Mouse (Mus musculus) MEL (cell line): ENCODE data around the gene Senp3. TPM values are rescaled to one million over a fixed set of nuclear protein-coding genes. Genes with fewer than 3 reads are reported as not detected.
A peak's percentile ranks its signal among the peaks of the same experiment; 100 is the strongest.

Experiments used
- DNase-seq: peaks from one replicate; pipeline ENCODE4 v3.0.0; 2011; ENCODE audit warnings: low read depth, low spot score
- H3K27ac ChIP-seq: 2 replicates; pipeline ENCODE4 v1.5.1; 2012; ENCODE audit warnings: low read depth, mild to moderate bottlenecking, control low read depth, low read length, moderate library complexity; ENCODE audit not compliant: control insufficient read depth
- H3K27me3 ChIP-seq, 2 experiments: fragments of 150-350 bp in 1 of 2; sonication (generic) in 1 of 2; 2 replicates each; pipeline ENCODE4 v1.6.1; 2012; ENCODE audit warnings: low read length in 2 of 2, mild to moderate bottlenecking in 2 of 2, improper control_type of control experiment in 1 of 2, moderate library complexity in 1 of 2; ENCODE audit not compliant: insufficient read depth in 2 of 2, control insufficient read depth in 1 of 2
- H3K36me3 ChIP-seq, 2 experiments: 2 replicates each; pipeline ENCODE4 v1.6.1; 2012 to 2014; ENCODE audit warnings: low read length in 2 of 2, improper control_type of control experiment in 1 of 2, inconsistent platforms in 1 of 2, mild to moderate bottlenecking in 1 of 2; ENCODE audit not compliant: insufficient read depth in 2 of 2, control insufficient read depth in 1 of 2
- H3K4me1 ChIP-seq, 2 experiments: fragments of 150-350 bp in 1 of 2; sonication (generic) in 1 of 2; 2 replicates each; pipeline ENCODE4 v1.6.1; 2012; ENCODE audit warnings: low read length in 2 of 2, improper control_type of control experiment in 1 of 2, mild to moderate bottlenecking in 1 of 2; ENCODE audit not compliant: insufficient read depth in 2 of 2, control insufficient read depth in 1 of 2
- H3K4me3 ChIP-seq, 2 experiments: fragments of 150-350 bp in 1 of 2; sonication (generic) in 1 of 2; 2 replicates each; pipeline ENCODE4 v1.5.1; 2012; ENCODE audit warnings: low read depth in 2 of 2, low read length in 2 of 2, mild to moderate bottlenecking in 2 of 2, moderate library complexity in 2 of 2, control low read depth in 1 of 2, improper control_type of control experiment in 1 of 2; ENCODE audit not compliant: control insufficient read depth in 1 of 2, insufficient read depth in 1 of 2
- H3K79me2 ChIP-seq: 2 replicates; pipeline ENCODE4 v1.6.1; 2012; ENCODE audit warnings: mild to moderate bottlenecking, low read length, moderate library complexity; ENCODE audit not compliant: control insufficient read depth, poor library complexity, insufficient read depth
- H3K9ac ChIP-seq: 2 replicates; pipeline ENCODE4 v1.6.1; 2012; ENCODE audit warnings: low read depth, mild to moderate bottlenecking, control low read depth, low read length, moderate library complexity; ENCODE audit not compliant: control insufficient read depth, poor library complexity, severe bottlenecking
- H3K9me3 ChIP-seq: fragments of 150-350 bp; sonication (generic); replicated peaks from 2 replicates; pipeline ENCODE4 v1.6.1; 2012; ENCODE audit warnings: mild to moderate bottlenecking, low read length, improper control_type of control experiment, moderate library complexity; ENCODE audit not compliant: insufficient read depth
- CHD2 ChIP-seq: IDR thresholded peaks from 2 replicates; pipeline ENCODE4 v1.6.1; 2011; ENCODE audit warnings: low read length, improper control_type of control experiment
- CTCF ChIP-seq, 3 experiments: IDR thresholded peaks in 2 of 3; conservative IDR thresholded peaks in 1 of 3; 2 replicates each; pipeline ENCODE4 v1.5.1; 2011 to 2012; ENCODE audit warnings: low read length in 3 of 3, low read depth in 2 of 3, mild to moderate bottlenecking in 2 of 3, improper control_type of control experiment in 1 of 3, inconsistent platforms in 1 of 3, mixed read lengths in 1 of 3, moderate library complexity in 1 of 3; ENCODE audit not compliant: control insufficient read depth in 1 of 3, insufficient read depth in 1 of 3, poor library complexity in 1 of 3, severe bottlenecking in 1 of 3
- ELF1 ChIP-seq: IDR thresholded peaks from 2 replicates; pipeline ENCODE4 v1.6.1; 2014; ENCODE audit warnings: low read depth, mild to moderate bottlenecking, inconsistent platforms, low read length, improper control_type of control experiment, moderate library complexity
- EP300 ChIP-seq, 2 experiments: IDR thresholded peaks; 2 replicates each; pipeline ENCODE4 v1.6.1; 2011; ENCODE audit warnings: improper control_type of control experiment in 2 of 2, low read length in 2 of 2, low read depth in 1 of 2, mild to moderate bottlenecking in 1 of 2
- GABPA ChIP-seq: IDR thresholded peaks from 2 replicates; pipeline ENCODE4 v1.6.1; 2012; ENCODE audit warnings: low read depth, mild to moderate bottlenecking, inconsistent platforms, low read length, improper control_type of control experiment, moderate library complexity
- GATA1 ChIP-seq: IDR thresholded peaks from 2 replicates; pipeline ENCODE4 v1.6.1; 2011; ENCODE audit warnings: low read depth, low read length, improper control_type of control experiment
- HCFC1 ChIP-seq: IDR thresholded peaks from 2 replicates; pipeline ENCODE4 v1.6.1; 2012; ENCODE audit warnings: low read depth, mild to moderate bottlenecking, inconsistent platforms, low read length, improper control_type of control experiment, moderate library complexity
- JUND ChIP-seq: IDR thresholded peaks from 2 replicates; pipeline ENCODE4 v1.6.1; 2011; ENCODE audit warnings: low read depth, mild to moderate bottlenecking, improper control_type of control experiment, low read length
- MAX ChIP-seq: IDR thresholded peaks from 2 replicates; pipeline ENCODE4 v1.6.1; 2011; ENCODE audit warnings: low read length, improper control_type of control experiment
- MAZ ChIP-seq: IDR thresholded peaks from 2 replicates; pipeline ENCODE4 v1.6.1; 2012; ENCODE audit warnings: low read depth, mild to moderate bottlenecking, inconsistent platforms, low read length, improper control_type of control experiment
- MEF2A ChIP-seq: IDR thresholded peaks from 2 replicates; pipeline ENCODE4 v1.6.1; 2014; ENCODE audit warnings: low read depth, mild to moderate bottlenecking, inconsistent platforms, low read length, improper control_type of control experiment; ENCODE audit not compliant: poor library complexity, insufficient replicate concordance, severe bottlenecking; ENCODE audit errors: extremely low read depth
- MYB ChIP-seq: IDR thresholded peaks from 2 replicates; pipeline ENCODE4 v1.6.1; 2011; ENCODE audit warnings: mild to moderate bottlenecking, low read depth, low read length, improper control_type of control experiment
- MYC ChIP-seq: IDR thresholded peaks from 2 replicates; pipeline ENCODE4 v1.6.1; 2011; ENCODE audit warnings: low read depth, mild to moderate bottlenecking, low read length, improper control_type of control experiment, moderate library complexity
- NELFE ChIP-seq: IDR thresholded peaks from 2 replicates; pipeline ENCODE4 v1.6.1; 2011; ENCODE audit warnings: low read depth, low read length, improper control_type of control experiment
- POLR2A ChIP-seq, 2 experiments: IDR thresholded peaks; 2 replicates each; pipeline ENCODE4 v1.6.1; 2011 to 2012; ENCODE audit warnings: low read length in 2 of 2, mild to moderate bottlenecking in 2 of 2, control low read depth in 1 of 2, improper control_type of control experiment in 1 of 2, low read depth in 1 of 2, moderate library complexity in 1 of 2; ENCODE audit not compliant: control insufficient read depth in 1 of 2, insufficient read depth in 1 of 2, poor library complexity in 1 of 2
- POLR2AphosphoS2 ChIP-seq: IDR thresholded peaks from 2 replicates; pipeline ENCODE4 v1.6.1; 2011; ENCODE audit warnings: low read length, improper control_type of control experiment
- POLR2AphosphoS5 ChIP-seq: IDR thresholded peaks from 2 replicates; pipeline ENCODE4 v1.6.1; 2012; ENCODE audit warnings: low read depth, borderline replicate concordance, mild to moderate bottlenecking, inconsistent platforms, low read length, moderate library complexity, mixed read lengths
- RAD21 ChIP-seq: IDR thresholded peaks from 2 replicates; pipeline ENCODE4 v1.6.1; 2011; ENCODE audit warnings: mild to moderate bottlenecking, low read depth, low read length, improper control_type of control experiment
- RCOR1 ChIP-seq: IDR thresholded peaks from 2 replicates; pipeline ENCODE4 v1.6.1; 2012; ENCODE audit warnings: low read depth, mild to moderate bottlenecking, inconsistent platforms, low read length, improper control_type of control experiment
- SIN3A ChIP-seq: IDR thresholded peaks from 2 replicates; pipeline ENCODE4 v1.6.1; 2012; ENCODE audit warnings: low read length, improper control_type of control experiment, inconsistent platforms
- SMC3 ChIP-seq: IDR thresholded peaks from 2 replicates; pipeline ENCODE4 v1.6.1; 2011; ENCODE audit warnings: low read depth, low read length, improper control_type of control experiment
- TAL1 ChIP-seq: IDR thresholded peaks from 2 replicates; pipeline ENCODE4 v1.6.1; 2012; ENCODE audit warnings: mild to moderate bottlenecking, inconsistent platforms, low read length, moderate library complexity, mixed read lengths
- TBP ChIP-seq: IDR thresholded peaks from 2 replicates; pipeline ENCODE4 v1.8.0; 2011; ENCODE audit warnings: low read depth, low read length, improper control_type of control experiment
- TCF12 ChIP-seq: IDR thresholded peaks from 2 replicates; pipeline ENCODE4 v1.6.1; 2014; ENCODE audit warnings: low read depth, mild to moderate bottlenecking, inconsistent platforms, low read length, improper control_type of control experiment, moderate library complexity
- UBTF ChIP-seq: IDR thresholded peaks from 2 replicates; pipeline ENCODE4 v1.6.1; 2012; ENCODE audit warnings: low read depth, mild to moderate bottlenecking, inconsistent platforms, low read length, improper control_type of control experiment, moderate library complexity, borderline replicate concordance; ENCODE audit not compliant: insufficient read depth
- USF1 ChIP-seq: IDR thresholded peaks from 2 replicates; pipeline ENCODE4 v1.6.1; 2014; ENCODE audit warnings: low read depth, mild to moderate bottlenecking, inconsistent platforms, low read length, improper control_type of control experiment, moderate library complexity
- ZC3H11A ChIP-seq: IDR thresholded peaks from 2 replicates; pipeline ENCODE4 v1.6.1; 2012; ENCODE audit warnings: low read depth, mild to moderate bottlenecking, inconsistent platforms, low read length, improper control_type of control experiment
- ZKSCAN1 ChIP-seq: IDR thresholded peaks from 2 replicates; pipeline ENCODE4 v1.6.1; 2012; ENCODE audit warnings: low read depth, mild to moderate bottlenecking, inconsistent platforms, low read length, improper control_type of control experiment, moderate library complexity
- ZNF384 ChIP-seq: IDR thresholded peaks from 2 replicates; pipeline ENCODE4 v1.6.1; 2012; ENCODE audit warnings: low read depth, mild to moderate bottlenecking, inconsistent platforms, low read length, improper control_type of control experiment
- polyA plus RNA-seq, 2 experiments: library from polyadenylated mRNA; stranded (reverse) in 1 of 2; unstranded in 1 of 2; fragments of >175 nt in 1 of 2; fragments of >200 nt in 1 of 2; gene quantifications; 2 replicates each; pipeline versions ENCODE4 v1.2.1 to v1.2.4; 2012; ENCODE audit warnings: low replicate concordance in 2 of 2, low read depth in 1 of 2; ENCODE audit not compliant: insufficient read length in 2 of 2, insufficient read depth in 1 of 2, missing spikeins in 1 of 2
- total RNA-seq: library from RNA; depleted of rRNA; stranded (reverse); fragments of 300-350 nt; gene quantifications from 2 replicates; pipeline ENCODE4 v1.2.3, GENCODE M21; 2012

Senp3 gene
- total and polyA plus RNA-seq, 3 experiments, result 147 to 890 (median 171) TPM

GRCm38 (mm10) chr11:69656617-69657461 lies 25.0 kb downstream of the Senp3 start:
- Histone ChIP-seq H3K36me3 (peaks cover 4 to 14% of the 10 kb centered on the region in 2 experiments; a peak in 3 of 4 replicates), H3K27ac (no peak overlapping the region), H3K9me3 (no peaks in the 10 kb centered on the region), H3K4me3 (no peak overlapping the region), H3K4me1 (peaks cover 4 to 11% of the 10 kb centered on the region in 2 experiments), H3K9ac (0 out of 2 replicates have a peak overlapping the region, but pooled peaks have one; percentile 4), H3K79me2 (peaks cover 2% of the 10 kb centered on the region; the same call in 1 of the 2 replicates), H3K27me3 (no peaks in the 10 kb centered on the region)
- TF ChIP-seq MEF2A (no peak), UBTF (no peak), RAD21 (peak; percentile 91), GATA1 (peak; percentile 9; the same call in 1 of the 2 replicates), MAX (no peak), SIN3A (peak; percentile 64; the same call in 1 of the 2 replicates), TCF12 (0 out of 2 replicates have a peak, but pooled peaks have one; percentile 10), ZKSCAN1 (no peak), CTCF (IDR thresholded peaks at IDR 0.05 in 2 of 3, conservative IDR thresholded peaks at IDR 0.05 in 1 of 3; ENCODE audit: control insufficient read depth in 1 of 3, insufficient read depth in 1 of 3, low read depth in 2 of 3, low read length in 3 of 3, poor library complexity in 1 of 3, severe bottlenecking in 1 of 3) (peak; percentile 77 to 94 (median 89)), RCOR1 (no peak), NELFE (no peak), ZC3H11A (peak; percentile 75), HCFC1 (0 out of 2 replicates have a peak, but pooled peaks have one; percentile 25), GABPA (no peak), MYB (no peak), POLR2AphosphoS2 (0 out of 2 replicates have a peak, but pooled peaks have one; percentile 15), POLR2AphosphoS5 (no peak), TAL1 (no peak), JUND (no peak), TBP (no peak), POLR2A (IDR thresholded peaks at IDR 0.05; ENCODE audit: control insufficient read depth in 1 of 2, insufficient read depth in 1 of 2, low read depth in 1 of 2, low read length in 2 of 2, poor library complexity in 1 of 2) (no peak), USF1 (peak; percentile 21; the same call in 1 of the 2 replicates), CHD2 (no peak), MYC (no peak), MAZ (peak; percentile 19; the same call in 1 of the 2 replicates), ZNF384 (no peak), ELF1 (no peak), EP300 (IDR thresholded peaks at IDR 0.05; ENCODE audit: low read depth in 1 of 2, low read length in 2 of 2) (no peak), SMC3 (peak; percentile 80)
- DNase-seq, result peak; percentile 83
